Mouse (Mus musculus) lung, postnatal 36 days (tissue): ENCODE data around the gene Magi2.

Source experiments
- DNase-seq: peaks from one replicate; pipeline ENCODE4 v3.0.0; 2022; ENCODE audit warnings: mixed read lengths

Gene Magi2

DNA sequence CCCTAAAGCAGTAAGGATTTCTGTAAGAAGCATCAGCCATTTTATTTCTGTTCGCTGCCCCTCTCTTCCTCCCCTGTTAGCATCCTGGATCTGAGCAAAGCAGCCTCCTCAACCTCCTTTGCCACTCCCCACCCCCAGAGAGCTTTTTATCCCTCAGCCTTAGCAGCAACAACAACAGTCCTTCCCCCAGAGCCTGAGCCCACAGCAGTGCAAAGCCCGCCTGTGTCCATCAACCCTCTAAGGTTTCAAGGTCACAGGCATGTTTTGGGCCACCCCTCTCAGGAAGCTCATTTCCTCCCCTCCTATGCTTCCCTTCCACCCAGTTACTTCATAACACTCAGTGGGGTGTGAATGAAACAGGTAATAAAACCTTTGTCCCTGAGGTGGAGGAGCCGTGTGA is 1309.7 kb downstream of the Magi2 start:
- no peak for DNase-seq

DNA sequence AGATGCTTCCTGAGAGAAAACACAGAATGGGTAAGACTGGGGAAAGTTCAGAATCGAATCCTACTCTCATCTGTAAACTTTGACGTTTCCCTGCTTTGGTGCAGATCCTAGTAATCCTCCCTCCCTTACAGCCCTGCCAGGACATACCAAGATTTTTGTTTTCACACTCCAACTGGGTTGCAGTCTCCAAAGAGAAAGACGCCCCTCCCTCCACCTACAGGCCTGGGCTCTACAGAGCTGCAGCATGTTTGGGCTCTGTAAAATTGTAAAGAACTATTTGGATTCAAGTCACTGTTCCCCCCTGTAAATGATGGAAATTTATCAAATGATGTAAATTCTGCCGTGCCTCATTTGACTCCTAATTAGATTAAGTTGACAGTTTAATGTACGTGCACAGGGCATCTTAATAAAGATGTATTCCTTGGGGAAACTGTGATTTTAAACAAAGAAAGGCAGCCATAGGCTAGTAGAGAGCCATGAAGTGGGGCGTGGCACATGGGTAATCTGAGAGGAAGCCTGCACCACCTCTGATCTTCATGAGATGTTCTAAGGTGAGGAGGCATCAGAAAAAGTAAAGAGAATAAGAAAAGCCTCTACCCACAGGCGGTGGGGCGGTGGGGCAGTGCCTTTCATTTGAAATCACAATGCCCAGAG is 1310.7 kb downstream of the Magi2 start:
- DNase-seq, result no peak

DNA sequence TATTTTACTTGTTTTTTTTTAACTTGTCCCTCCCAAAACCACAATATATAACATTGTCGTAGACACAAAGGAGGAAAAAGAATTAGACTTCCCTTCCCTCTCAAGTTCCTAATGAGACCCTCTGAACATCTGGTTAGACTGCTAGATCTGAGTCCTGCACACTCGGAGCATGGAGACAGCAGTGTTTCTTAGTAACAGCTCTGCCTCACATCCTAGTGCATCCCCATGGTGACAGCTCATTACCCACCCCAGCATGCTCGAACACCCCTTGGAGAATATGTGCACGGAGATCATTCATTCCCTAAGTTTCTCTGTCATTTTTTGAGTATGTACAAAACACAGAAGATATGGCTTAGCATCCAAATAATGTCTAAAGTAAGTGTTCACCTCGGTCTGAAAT is 1317.5 kb downstream of the Magi2 start:
- no peak for DNase-seq

DNA sequence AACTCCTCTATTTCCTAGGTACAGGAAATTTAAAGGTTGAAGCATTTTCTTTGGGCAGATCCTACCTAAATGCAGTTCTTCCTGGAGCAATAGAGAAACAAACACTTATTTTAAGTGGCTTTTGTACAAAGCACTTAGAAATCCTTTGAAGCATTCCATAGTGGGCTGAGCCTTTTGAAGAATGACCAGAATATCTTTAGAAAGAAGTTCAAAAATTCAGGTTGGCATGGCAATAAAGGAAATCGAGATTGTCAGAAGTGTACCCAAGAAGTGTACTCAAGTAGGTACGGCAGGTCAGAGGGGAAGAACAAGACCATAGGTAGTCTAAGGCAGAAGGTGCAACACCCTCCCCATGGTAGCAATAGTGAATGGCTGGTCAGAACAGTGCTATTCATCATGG is 1332.5 kb downstream of the Magi2 start:
- peak; percentile 67 for DNase-seq

DNA sequence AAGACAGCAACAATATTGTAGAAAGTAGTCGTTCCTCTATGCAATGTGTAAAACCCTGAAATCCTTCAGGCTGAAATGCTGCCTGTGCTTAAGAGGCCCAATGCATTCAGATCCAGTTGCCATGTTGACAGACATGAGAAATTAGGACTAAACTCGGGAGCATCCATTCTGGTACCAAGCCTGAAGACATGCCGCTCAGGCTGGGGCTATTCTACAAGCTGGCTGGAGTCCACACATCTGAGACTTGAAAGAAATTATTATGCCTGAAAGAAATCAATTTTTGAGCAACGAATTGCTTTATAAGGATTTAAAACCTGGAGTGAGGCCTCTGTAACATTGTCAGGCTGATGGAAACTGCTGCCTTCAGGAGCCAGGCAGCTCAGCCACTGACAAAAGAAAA is 1333.0 kb downstream of the Magi2 start:
- DNase-seq, result no peak

- DNase-seq, result no peak
These were observed 1341.6 kb downstream of the Magi2 start for GRCm38 (mm10) chr5:20568421-20568820.

DNA sequence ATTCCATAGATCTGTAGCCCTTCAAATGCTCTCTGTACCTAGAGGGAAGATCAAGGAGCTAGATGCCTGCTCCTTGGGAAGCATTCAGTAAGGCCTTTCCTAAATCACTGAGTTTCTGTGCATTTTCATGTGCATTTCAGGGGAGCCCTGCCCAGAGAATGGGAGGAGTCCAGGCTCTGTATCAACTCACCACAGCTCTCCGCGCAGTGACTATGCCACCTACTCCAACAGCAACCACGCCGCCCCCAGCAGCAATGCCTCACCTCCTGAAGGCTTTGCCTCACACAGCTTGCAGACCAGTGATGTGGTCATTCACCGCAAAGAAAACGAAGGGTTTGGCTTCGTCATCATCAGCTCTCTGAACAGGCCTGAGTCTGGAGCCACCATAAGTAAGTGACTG is 1342.1 kb downstream of the Magi2 start:
- no peak for DNase-seq

GRCm38 (mm10) chr5:20574816-20575215 is 1348.0 kb downstream of the Magi2 start:
- no peak for DNase-seq

DNA sequence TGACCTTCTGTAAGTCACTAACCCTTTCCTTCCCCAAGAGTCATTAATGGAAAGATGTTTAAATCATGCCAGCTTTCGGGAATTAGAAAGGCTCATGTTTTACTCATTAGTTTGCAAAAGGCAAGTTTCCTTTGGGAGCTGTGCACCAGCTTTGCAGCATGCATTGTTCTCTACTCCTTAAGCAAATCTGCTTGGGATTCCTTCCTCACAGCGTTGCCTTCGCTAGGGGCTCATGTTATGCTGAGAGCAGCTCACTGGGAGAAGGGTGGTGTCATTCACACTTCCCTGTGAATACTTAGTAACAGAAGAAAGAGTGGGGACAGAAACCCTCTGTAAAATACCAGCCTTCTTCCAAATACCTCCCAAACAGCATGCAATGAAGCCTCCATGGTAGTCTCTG is 1349.0 kb downstream of the Magi2 start:
- no peak for DNase-seq

- DNase-seq, result no peak
These were observed 1349.4 kb downstream of the Magi2 start for GRCm38 (mm10) chr5:20576266-20576665.

DNA sequence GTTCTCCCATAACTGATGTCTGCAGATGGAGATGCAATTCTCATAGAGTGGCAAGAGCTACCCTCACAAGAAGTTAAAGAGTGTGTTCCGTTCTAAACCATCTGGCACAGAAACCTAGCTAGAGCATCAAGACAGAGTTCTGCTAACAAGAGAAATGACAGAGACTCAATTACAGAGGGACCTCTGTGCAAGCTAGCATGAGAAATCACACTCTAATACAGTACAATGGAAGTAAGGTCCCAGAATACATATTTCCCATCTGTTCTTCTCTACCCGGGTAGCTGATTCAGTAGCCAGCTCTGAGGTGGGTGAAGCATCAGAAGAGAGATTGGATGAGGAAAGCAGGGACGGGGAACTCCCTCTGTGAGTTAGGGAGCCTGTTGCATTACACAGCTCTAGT is 1351.8 kb downstream of the Magi2 start:
- no peak for DNase-seq

- no peak for DNase-seq
These were observed 1353.8 kb downstream of the Magi2 start for GRCm38 (mm10) chr5:20580619-20581018.

DNA sequence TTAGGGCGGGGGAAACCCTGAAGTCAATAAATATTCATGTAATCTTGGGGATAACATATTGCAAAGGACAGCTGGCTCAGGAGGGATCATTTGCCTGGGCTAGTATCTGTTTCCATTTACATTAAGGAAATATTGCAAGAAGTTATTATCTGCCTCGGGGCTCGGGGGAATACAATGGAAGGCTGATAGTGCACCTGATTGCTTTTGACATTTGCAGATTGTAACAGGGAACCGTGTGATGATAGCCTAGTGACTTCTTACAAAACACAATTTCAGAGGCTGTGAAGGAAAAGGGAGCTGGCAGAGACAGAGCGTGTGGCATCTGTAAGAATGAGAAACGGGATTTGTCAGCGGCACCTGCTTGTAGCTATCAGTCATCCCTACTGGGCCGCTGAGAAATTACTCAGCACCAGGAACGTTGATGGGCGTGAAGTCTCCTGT is 1356.2 kb downstream of the Magi2 start:
- no peak for DNase-seq

GRCm38 (mm10) chr5:20583639-20584038 is 1356.8 kb downstream of the Magi2 start:
- no peak for DNase-seq

GRCm38 (mm10) chr5:20584769-20585168 is 1357.9 kb downstream of the Magi2 start:
- DNase-seq, result no peak

DNA sequence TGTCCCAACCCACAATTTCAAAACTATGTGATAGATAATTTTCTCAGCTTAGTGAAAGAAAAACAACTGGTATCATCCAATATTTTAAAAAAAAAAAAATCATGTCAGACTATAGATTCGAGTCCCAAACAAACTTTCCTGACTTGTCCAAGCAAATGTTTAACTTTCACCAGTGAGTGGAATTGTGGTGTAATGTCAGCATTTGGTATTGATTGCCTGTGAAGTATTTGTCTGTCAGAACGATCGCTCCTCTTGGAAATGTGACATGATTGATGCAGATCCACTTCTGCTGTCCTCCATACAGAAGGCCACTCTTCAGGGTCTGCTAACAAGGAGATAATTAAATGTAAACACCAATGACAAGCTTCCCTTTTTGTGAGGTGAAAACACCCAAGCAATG is 1362.9 kb downstream of the Magi2 start:
- no peak for DNase-seq

DNA sequence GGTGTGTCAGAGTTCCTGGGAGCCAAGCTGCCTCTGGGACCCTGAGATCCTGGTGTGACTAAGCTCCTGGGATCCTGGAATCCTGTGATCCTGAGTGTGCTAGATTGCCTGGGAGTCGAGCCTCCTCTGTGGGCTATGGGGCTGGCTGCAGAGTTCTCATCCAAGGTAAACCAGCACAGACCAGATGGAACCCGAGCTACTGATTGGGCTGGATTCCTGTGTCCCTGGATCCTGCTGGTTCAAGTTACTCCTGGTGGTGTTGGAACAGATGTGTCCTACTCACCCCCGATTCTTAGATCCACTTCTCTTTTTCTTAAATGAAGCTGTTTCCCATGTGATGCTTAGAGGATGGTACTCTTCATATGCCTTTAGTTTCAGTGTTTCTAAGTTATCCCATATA is 1371.4 kb downstream of the Magi2 start:
- no peak for DNase-seq

GRCm38 (mm10) chr5:20603756-20604469 is 1377.1 kb downstream of the Magi2 start:
- no peak for DNase-seq

DNA sequence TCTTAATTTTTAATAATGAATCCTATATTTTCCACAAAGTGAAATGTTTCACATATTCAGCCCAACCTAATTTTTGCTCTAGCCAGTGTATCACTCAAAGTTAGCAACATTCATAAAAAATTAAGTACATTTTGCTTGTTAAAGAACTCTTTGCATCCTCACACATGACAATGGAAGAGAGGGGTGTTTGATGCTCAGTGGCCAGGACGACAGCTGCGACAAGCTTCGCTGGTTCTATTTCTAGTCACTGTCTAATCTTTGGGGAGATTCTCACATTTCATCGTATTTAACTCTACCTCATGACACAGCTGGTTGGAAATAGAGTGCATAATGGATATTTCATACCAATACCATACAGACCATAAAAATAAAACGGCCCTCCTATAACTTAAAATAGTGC is 1379.7 kb downstream of the Magi2 start:
- DNase-seq, result no peak

- no peak for DNase-seq
These were observed 1380.7 kb downstream of the Magi2 start for GRCm38 (mm10) chr5:20607503-20607902.

DNA sequence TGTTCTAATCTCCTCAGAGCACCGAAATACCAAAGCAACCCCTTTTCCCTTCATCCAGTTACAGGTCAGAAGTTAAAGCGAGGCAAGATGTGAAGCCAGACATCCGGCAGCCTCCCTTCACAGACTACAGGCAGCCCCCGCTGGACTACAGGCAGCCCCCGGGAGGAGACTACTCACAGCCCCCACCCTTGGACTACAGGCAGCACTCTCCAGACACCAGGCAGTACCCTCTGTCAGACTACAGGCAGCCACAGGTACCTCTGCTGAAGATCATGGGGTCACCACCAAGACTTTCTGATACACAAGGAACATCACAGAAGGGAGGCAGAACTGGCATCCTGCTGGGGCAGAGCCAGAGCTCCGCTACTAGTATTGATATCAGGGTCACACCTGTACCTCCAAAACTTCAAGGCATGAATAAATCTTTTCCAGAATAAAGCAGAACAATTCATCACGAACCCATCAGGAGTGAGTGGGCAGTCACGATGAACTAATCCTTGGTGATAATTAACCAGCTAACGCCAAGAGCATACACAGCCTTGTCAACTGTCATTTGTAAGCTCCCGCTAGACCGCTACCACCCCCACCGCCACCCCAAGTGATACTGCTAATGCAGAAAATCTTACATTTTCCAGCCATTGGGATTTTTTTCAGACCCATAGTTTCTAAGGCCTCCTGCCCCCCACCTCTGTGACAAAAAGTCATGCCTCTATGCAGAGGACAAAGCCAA is 1382.5 kb downstream of the Magi2 start:
- no peak for DNase-seq

DNA sequence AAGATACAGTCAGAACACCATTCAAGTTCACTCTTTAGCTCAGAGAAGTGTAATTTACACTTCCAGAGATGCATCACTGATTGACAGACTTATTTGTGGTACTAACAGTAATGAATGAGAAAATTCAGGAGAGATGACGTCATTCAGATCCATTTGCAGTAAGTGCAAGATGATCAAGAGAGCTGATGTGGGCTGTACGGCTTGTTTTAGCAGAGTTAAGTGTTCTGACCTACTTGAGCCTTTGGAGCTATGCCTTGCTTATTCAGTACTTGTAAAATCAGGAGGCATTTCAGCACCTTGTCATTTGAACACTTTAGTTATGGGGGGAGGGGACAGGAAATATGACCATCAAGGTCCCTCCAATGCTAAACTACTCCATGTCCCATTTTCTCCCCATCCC is 1383.8 kb downstream of the Magi2 start:
- peak; percentile 54 for DNase-seq

DNA sequence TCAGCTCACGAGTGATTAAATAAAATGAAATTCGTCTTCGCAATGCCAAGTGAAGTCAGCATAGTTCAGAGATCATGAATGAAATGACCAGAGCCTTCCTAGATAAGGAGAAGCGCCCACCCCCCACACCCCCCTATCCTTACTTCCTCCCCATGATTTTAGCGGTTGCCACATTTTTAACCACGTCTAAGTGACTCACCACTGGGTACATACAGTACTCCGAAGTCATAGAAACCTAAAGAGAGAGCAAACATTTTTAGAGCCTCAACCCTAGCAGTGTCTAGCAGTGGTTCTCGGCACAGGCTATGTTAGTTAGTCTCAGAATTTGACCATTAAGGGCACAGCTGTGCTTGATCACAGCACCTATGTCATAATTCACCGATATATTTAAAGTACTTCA is 1385.8 kb downstream of the Magi2 start:
- DNase-seq, result no peak

GRCm38 (mm10) chr5:20614891-20615290 is 1388.1 kb downstream of the Magi2 start:
- no peak for DNase-seq
